Mouse (Mus musculus) adrenal gland, postnatal 36 days (tissue): ENCODE results near the gene Col5a3. TPM values are rescaled to one million over a fixed set of nuclear protein-coding genes. Genes with fewer than 3 reads are reported as not detected.

ENCODE experiments used
- DNase-seq, 2 experiments: peaks; one replicate each; pipeline ENCODE4 v3.0.0; 2021; ENCODE audit warnings: mixed read lengths in 1 of 2
- total RNA-seq, 2 experiments: library from RNA; stranded (reverse); gene quantifications; 2 replicates each; pipeline ENCODE4 v1.2.3; 2021

Gene Col5a3
- total RNA-seq, 2 experiments from 2014 or later: 187 to 205 TPM

DNA sequence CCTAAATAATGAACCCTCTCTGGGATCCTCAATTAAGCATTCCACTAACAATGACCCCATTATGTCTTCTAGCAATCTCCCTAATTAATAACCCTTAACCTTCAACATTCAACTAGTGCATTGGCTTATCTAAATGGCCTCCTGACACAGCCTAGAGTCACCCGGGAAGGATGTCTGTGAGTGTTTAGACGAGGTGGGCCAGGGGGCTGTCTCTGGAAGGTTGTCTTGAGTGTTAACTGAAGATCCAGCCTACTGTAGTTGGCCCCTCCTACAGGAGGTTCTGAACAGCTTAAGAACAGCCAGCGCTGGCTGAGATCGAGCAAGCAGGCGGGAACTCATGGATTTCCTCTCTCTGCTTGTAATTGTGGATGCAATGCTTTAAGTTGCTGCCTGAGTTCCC, 9.2 kb downstream of the Col5a3 start:
- peak; percentile 57 to 65 for DNase-seq

DNA sequence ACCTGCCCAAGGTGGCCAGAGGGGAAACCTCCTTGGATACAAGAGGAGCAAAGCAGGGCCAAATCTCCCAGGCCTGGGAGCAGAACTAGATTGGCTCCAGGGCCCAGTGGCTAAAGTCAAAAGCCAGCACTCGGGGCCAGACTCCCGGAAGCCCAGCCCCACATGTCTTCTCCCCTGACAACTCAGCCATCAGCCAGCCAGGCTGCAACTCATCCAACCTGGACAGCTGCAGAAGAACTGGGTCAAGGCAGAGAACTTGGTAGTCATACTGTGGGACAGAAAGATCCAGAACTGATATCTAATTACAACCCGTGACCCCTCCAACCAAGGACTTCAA, 9.7 kb downstream of the Col5a3 start:
- peak; percentile 73 to 81 for DNase-seq

GRCm38 (mm10) chr9:20804266-20805158, 10.4 kb downstream of the Col5a3 start:
- DNase-seq: peak; percentile 86

DNA sequence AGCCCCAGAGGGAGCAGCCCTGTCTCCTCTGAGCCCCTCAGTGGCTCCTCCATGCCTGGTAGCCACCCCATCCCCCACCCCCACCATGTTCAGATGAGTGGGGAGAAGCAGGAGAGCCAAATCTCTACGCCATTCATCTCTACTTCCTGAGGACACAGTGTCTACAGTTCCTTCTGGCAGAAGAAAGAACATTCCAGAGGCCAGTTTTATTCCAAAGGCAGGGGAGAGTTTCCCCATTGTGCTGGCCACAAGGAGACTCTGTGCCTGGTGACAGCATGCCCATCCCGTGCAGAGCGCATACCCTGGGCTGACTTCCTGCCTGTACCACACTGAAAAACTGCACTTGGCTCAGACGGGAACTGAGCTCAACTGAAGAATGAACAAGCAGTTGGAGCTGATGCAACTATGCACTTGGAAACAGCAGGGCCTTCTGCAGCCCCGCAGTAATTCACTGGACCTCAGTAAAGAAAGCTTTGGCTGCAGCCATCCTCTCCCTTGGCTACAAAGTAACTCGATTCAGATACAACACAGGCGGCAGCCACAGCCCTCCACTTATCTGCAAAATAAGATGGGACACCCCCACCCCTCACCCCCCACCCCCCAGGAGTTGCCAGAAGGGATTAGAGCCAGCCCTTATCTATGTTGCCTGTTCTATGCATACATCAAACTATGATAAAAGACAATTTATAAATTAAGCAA, 20.6 kb downstream of the Col5a3 start:
- peak; percentile 19 to 37 for DNase-seq

DNA sequence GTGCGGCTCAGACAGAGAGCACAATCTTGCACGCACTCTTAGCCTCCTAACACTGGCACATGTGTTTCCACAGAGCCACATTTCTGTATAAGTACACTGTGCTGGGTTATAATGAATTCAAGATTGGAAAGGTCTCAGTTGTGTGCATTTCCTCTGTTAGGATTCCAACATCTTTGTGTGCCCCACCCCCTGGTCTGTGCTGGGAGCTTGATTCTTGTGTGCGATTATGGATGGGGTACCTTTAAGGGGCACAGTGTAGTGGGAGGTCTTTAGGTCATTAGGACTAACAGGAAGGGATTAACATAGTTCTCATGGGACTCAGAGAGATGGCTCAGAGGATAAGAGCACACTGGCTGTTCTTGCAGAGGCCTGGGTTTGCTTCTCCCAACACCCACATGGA, 24.5 kb downstream of the Col5a3 start:
- DNase-seq: no peak

DNA sequence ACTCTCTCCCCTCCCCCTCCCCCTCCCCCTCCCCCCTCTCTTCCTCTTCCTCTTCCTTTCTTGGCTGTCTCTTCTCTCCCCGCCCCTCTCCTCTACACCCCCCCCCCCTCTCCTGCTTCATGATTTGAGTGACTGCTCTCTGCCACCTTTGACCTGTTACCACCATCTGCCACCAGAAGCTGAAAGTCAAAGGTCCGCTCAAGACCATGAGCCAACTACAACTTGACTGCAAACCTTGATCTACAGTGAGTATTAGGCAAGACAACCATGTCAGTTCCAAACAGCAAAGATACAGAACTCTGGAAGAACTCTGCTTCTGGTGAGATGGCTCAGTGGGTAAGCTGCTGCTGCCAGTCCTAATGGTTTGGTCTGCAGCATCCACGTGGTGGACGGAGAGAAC, 25.2 kb downstream of the Col5a3 start:
- no peak for DNase-seq

- no peak for DNase-seq
These were observed 26.9 kb downstream of the Col5a3 start for GRCm38 (mm10) chr9:20787992-20788391.

- DNase-seq: no peak
These were observed 29.8 kb downstream of the Col5a3 start for GRCm38 (mm10) chr9:20785055-20785454.

- DNase-seq: peak; percentile 31 to 56
These were observed 33.6 kb downstream of the Col5a3 start for GRCm38 (mm10) chr9:20781286-20781685.

DNA sequence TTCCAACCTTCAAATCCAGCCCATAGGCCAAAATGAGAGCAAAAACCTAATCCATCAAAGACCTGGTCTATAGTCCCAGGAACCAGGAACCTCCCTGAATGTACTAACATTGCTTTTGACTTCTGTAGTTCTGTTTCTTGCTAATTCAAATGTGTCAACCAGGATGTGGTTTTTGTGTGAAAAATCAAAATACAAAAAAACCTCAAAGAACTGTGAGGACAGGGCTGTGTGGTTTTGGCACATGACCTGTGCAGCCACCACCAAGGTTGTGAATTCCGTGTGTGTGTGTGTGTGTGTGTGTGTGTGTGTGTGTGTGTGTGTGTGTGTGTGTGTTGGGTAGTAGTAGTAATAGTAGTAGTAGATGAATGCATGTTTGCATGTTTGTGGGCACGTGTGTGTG, 49.6 kb downstream of the Col5a3 start:
- no peak for DNase-seq

GRCm38 (mm10) chr9:20763099-20763498, 51.8 kb downstream of the Col5a3 start:
- peak in 1 of 2 experiments; percentile 17 for DNase-seq

GRCm38 (mm10) chr9:20762197-20762961, 52.5 kb downstream of the Col5a3 start:
- no peak for DNase-seq

GRCm38 (mm10) chr9:20761388-20761787, 53.5 kb downstream of the Col5a3 start:
- no peak for DNase-seq

- peak; percentile 84 to 86 for DNase-seq
These were observed 54.1 kb downstream of the Col5a3 start for GRCm38 (mm10) chr9:20760813-20761212.

GRCm38 (mm10) chr9:20758896-20759295, 56.0 kb downstream of the Col5a3 start:
- DNase-seq: peak; percentile 16 to 52

- DNase-seq: no peak
These were observed 56.6 kb downstream of the Col5a3 start for GRCm38 (mm10) chr9:20758243-20758642.

GRCm38 (mm10) chr9:20757087-20757955, 57.5 kb downstream of the Col5a3 start:
- DNase-seq: peak; percentile 78 to 81

- no peak for DNase-seq
These were observed 58.7 kb downstream of the Col5a3 start for GRCm38 (mm10) chr9:20756081-20756700.

- no peak for DNase-seq
These were observed 60.5 kb downstream of the Col5a3 start for GRCm38 (mm10) chr9:20754335-20754734.

DNA sequence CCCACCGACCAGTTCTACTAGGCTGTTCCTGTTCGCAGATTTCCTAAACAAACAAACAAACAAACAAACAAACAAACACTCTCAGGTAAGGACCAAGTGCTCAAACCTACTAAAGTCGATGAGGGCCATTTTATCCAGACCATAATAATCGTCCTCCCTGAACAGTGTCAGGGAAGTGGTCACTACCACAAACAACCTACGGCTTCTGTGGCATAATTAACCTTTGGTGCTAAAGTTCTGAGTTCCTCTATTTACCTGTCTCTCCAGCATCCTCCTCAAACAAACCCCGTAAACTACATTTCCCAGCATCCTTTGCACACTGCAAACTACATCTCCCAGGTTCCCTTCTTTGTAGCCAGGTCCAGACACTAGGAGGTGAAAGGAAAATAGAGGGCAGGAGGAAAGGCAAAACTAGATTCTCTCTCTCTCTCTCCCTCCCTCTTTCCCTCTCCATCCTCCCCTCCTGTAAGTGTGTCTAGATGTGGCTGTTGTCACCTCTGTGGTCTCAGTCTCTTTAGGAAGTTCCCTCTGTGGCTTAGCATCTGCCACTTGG, 63.3 kb downstream of the Col5a3 start:
- DNase-seq: peak in 1 of 2 experiments; percentile 31

GRCm38 (mm10) chr9:20749213-20749612, 65.7 kb downstream of the Col5a3 start:
- no peak for DNase-seq
